Mouse (Mus musculus) gastrocnemius, postnatal 4 days (tissue): ENCODE data around the gene Szt2. TPM values are rescaled to one million over a fixed set of nuclear protein-coding genes. Genes with fewer than 3 reads are reported as not detected.

Experiments
- DNase-seq, 2 experiments: peaks; one replicate each; pipeline ENCODE4 v3.0.0; 2021 to 2022; ENCODE audit warnings: low spot score in 2 of 2, mixed read lengths in 2 of 2
- long read RNA-seq, 2 experiments: library from polyadenylated mRNA; stranded (forward); transcript quantifications; one replicate each; pipeline ENCODE4 v2.0.0; 2021
- total RNA-seq, 2 experiments: library from RNA; stranded (reverse); gene quantifications; 2 replicates each; pipeline ENCODE4 v1.2.3; 2021

Gene Szt2
- total RNA-seq = 10 to 100 TPM; 16.1 to 18.9 TPM
- long read RNA-seq, experiment 1, partial matches to known transcripts = 4 of 5 reads
- long read RNA-seq, experiment 1, other reads (novel, unspliced or antisense) = 0 of 5 reads
- long read RNA-seq, experiment 2, partial matches to known transcripts = 7 of 10 reads
- long read RNA-seq, experiment 2, other reads (novel, unspliced or antisense) = 2 of 10 reads

- DNase-seq = peak; percentile 68 to 88
These were observed at the start of gene Szt2, which contains the start of gene Med8 for GRCm38 (mm10) chr4:118409142-118409900. Gene Szt2 (minus strand): TSS chr4:118409273. Gene Med8 (plus strand): TSS chr4:118409337.

GRCm38 (mm10) chr4:118457345-118457975 lies 48.4 kb upstream of the Szt2 start, which contains the start of gene Mpl:
Gene Mpl (minus strand): TSS chr4:118457513.
- DNase-seq = no peak

- DNase-seq = no peak
These were observed 37.5 kb upstream of the Szt2 start for GRCm38 (mm10) chr4:118446415-118447153.

GRCm38 (mm10) chr4:118445781-118446414 lies 36.8 kb upstream of the Szt2 start:
- DNase-seq = peak in 1 of 2 experiments; percentile 48

GRCm38 (mm10) chr4:118445088-118445487 lies 36.0 kb upstream of the Szt2 start:
- DNase-seq = no peak

GRCm38 (mm10) chr4:118437829-118438253 lies 28.8 kb upstream of the Szt2 start:
- DNase-seq = no peak

GRCm38 (mm10) chr4:118436820-118437603 lies 27.9 kb upstream of the Szt2 start, which contains the start of gene Cdc20:
Gene Cdc20 (minus strand): TSS chr4:118437352.
- DNase-seq = peak; percentile 80 to 94

- no peak for DNase-seq
These were observed 23.3 kb upstream of the Szt2 start for GRCm38 (mm10) chr4:118432332-118432731.

- DNase-seq = no peak
These were observed 20.3 kb upstream of the Szt2 start for GRCm38 (mm10) chr4:118429215-118429895.

GRCm38 (mm10) chr4:118428531-118429214 lies 19.6 kb upstream of the Szt2 start:
- no peak for DNase-seq

GRCm38 (mm10) chr4:118427768-118428451 lies 18.8 kb upstream of the Szt2 start, which contains the start of gene Elovl1:
Gene Elovl1 (plus strand): TSS chr4:118428093.
- peak; percentile 91 to 94 for DNase-seq

- no peak for DNase-seq
These were observed 18.3 kb upstream of the Szt2 start for GRCm38 (mm10) chr4:118427415-118427767.

- no peak for DNase-seq
These were observed 16.3 kb upstream of the Szt2 start for GRCm38 (mm10) chr4:118425374-118425773.

- no peak for DNase-seq
These were observed 15.6 kb upstream of the Szt2 start for GRCm38 (mm10) chr4:118424541-118425160.

GRCm38 (mm10) chr4:118421384-118421783 lies 12.3 kb upstream of the Szt2 start:
- no peak for DNase-seq

GRCm38 (mm10) chr4:118417112-118417797 lies 8.2 kb upstream of the Szt2 start:
- DNase-seq = no peak

GRCm38 (mm10) chr4:118416329-118416728 lies 7.3 kb upstream of the Szt2 start:
- DNase-seq = no peak
